Mouse (Mus musculus): ENCODE results near the gene Plet1. TPM values are rescaled to one million over a fixed set of nuclear protein-coding genes. Genes with fewer than 3 reads are reported as not detected.

Plet1 gene
- polyA plus RNA-seq (2015; fragmentation: Nextera tagmentation; extraction: Ambion mirVana): 76.4 and 79.7 TPM in 2 replicates

DNA sequence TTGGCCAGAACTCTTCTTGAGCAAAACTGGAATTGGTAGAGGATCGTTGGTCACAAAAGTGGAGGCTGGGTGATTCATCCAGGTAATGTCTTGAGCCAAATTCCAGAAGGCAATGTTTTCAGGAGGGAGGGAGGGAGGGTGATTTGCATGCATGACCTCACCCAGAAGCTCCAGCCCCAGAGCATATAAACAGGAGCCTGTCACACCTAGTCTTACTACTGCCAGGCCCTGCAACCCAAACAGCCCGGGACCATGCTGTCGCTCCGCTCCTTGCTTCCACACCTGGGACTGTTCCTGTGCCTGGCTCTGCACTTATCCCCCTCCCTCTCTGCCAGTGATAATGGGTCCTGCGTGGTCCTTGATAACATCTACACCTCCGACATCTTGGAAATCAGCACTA lies at the start of gene Plet1:
Gene Plet1, plus strand, starts transcription at position 215 of the 400 bp plus-strand sequence.
- peak within 1 kb of the TSS; percentile 15 for H3K4me3 ChIP-seq (ENCODE audit: low read depth, low read length)
- H3K4me1 ChIP-seq (replicated peaks; ENCODE audit: control insufficient read depth, insufficient read depth): no peaks in the 10 kb centered on the region
- no peaks in the 10 kb centered on the region for H3K27me3 ChIP-seq (ENCODE audit: control insufficient read depth, insufficient read depth, low read length)
- H3K9ac ChIP-seq (ENCODE audit: low read length): peak within 1 kb of the TSS; percentile 35; the same call in 1 of the 2 replicates
- DNase-seq (ENCODE audit: low spot score): peak; percentile 73
- H3K36me3 ChIP-seq (ENCODE audit: control insufficient read depth, insufficient read depth, low read length): no peaks in the 10 kb centered on the region
- WGBS: 65% methylated on average over 6 of the region's 6 CpGs
- TF ChIP-seq EP300 (optimal IDR thresholded peaks at IDR 0.05) (no peak), CTCF (IDR thresholded peaks at IDR 0.05; ENCODE audit: low read depth) (no peak)
- H3K4me2 ChIP-seq (replicated peaks; ENCODE audit: low read depth): peak within 1 kb of the TSS; percentile 32
- ATAC-seq (ENCODE audit: low FRiP score, low TSS enrichment): peak; percentile 86
- H3K27ac ChIP-seq (replicated peaks): peak within 1 kb of the TSS; percentile 70
- H3K9me3 ChIP-seq (ENCODE audit: control insufficient read depth, low read length): no peaks in the 10 kb centered on the region

DNA sequence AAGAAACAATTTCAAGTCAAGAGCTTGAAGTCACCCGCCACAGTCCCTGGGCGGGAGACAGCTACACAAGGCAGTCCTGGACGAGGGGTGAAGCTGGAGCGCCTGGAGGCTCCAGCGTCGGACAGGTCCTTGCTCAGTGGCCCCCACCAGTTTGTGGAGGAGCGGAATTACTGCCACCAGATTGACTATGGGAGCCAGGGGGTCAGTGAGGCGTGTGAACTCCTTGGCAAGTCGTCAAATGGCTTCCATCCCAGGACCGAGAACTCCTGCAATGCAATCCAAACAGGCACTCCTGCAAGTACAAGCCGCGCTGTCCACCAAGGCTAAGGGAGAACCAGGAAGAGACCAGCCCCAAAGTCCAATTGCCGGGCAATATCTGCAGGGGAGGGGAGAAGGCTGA lies 45.3 kb upstream of the Plet1 start:
- no peak overlapping the region for H3K9ac ChIP-seq (ENCODE audit: low read length)
- no peak for ATAC-seq (ENCODE audit: low FRiP score, low TSS enrichment)
- H3K9me3 ChIP-seq (ENCODE audit: control insufficient read depth, low read length): no peaks in the 10 kb centered on the region
- H3K36me3 ChIP-seq (ENCODE audit: control insufficient read depth, insufficient read depth, low read length): no peaks in the 10 kb centered on the region
- H3K27ac ChIP-seq (replicated peaks): no peak overlapping the region
- H3K4me1 ChIP-seq (replicated peaks; ENCODE audit: control insufficient read depth, insufficient read depth): peaks cover 3% of the 10 kb centered on the region; the same call in 1 of the 2 replicates
- peak; percentile 28 for DNase-seq (ENCODE audit: low spot score)
- H3K4me2 ChIP-seq (replicated peaks; ENCODE audit: low read depth): no peak overlapping the region
- H3K4me3 ChIP-seq (ENCODE audit: low read depth, low read length): no peak overlapping the region
- 48% methylated on average over 13 of the region's 13 CpGs for WGBS
- TF ChIP-seq EP300 (optimal IDR thresholded peaks at IDR 0.05): no peak
- TF ChIP-seq CTCF (IDR thresholded peaks at IDR 0.05; ENCODE audit: low read depth): no peak
- H3K27me3 ChIP-seq (ENCODE audit: control insufficient read depth, insufficient read depth, low read length): no peaks in the 10 kb centered on the region

- H3K4me3 ChIP-seq (ENCODE audit: low read depth, low read length): no peak overlapping the region
- H3K9me3 ChIP-seq (ENCODE audit: control insufficient read depth, low read length): no peaks in the 10 kb centered on the region
- H3K27ac ChIP-seq (replicated peaks): no peak overlapping the region
- no peaks in the 10 kb centered on the region for H3K27me3 ChIP-seq (ENCODE audit: control insufficient read depth, insufficient read depth, low read length)
- TF ChIP-seq CTCF (IDR thresholded peaks at IDR 0.05; ENCODE audit: low read depth) (no peak), EP300 (optimal IDR thresholded peaks at IDR 0.05) (no peak)
- no peak overlapping the region for H3K9ac ChIP-seq (ENCODE audit: low read length)
- H3K4me2 ChIP-seq (replicated peaks; ENCODE audit: low read depth): no peak overlapping the region
- peaks cover 3% of the 10 kb centered on the region; the same call in 1 of the 2 replicates for H3K4me1 ChIP-seq (replicated peaks; ENCODE audit: control insufficient read depth, insufficient read depth)
- ATAC-seq (ENCODE audit: low FRiP score, low TSS enrichment) (no peak), DNase-seq (ENCODE audit: low spot score) (no peak)
- no peaks in the 10 kb centered on the region for H3K36me3 ChIP-seq (ENCODE audit: control insufficient read depth, insufficient read depth, low read length)
- 61% methylated on average over 9 of the region's 9 CpGs for WGBS
Measured at GRCm38 (mm10) chr9:50451456-50452218, 42.7 kb upstream of the Plet1 start.

- 14% methylated on average over 10 of the region's 10 CpGs for WGBS
- Histone ChIP-seq H3K27ac (replicated peaks) (no peak overlapping the region), H3K4me3 (ENCODE audit: low read depth, low read length) (no peak overlapping the region), H3K9me3 (ENCODE audit: control insufficient read depth, low read length) (no peaks in the 10 kb centered on the region), H3K9ac (ENCODE audit: low read length) (no peak overlapping the region), H3K4me1 (replicated peaks; ENCODE audit: control insufficient read depth, insufficient read depth) (peaks cover 3% of the 10 kb centered on the region; the same call in 1 of the 2 replicates), H3K36me3 (ENCODE audit: control insufficient read depth, insufficient read depth, low read length) (no peaks in the 10 kb centered on the region), H3K4me2 (replicated peaks; ENCODE audit: low read depth) (0 out of 2 replicates have a peak overlapping the region, but pooled peaks have one; percentile 20), H3K27me3 (ENCODE audit: control insufficient read depth, insufficient read depth, low read length) (no peaks in the 10 kb centered on the region)
- DNase-seq (ENCODE audit: low spot score) (peak; percentile 91), ATAC-seq (ENCODE audit: low FRiP score, low TSS enrichment) (peak; percentile 85)
- TF ChIP-seq CTCF (IDR thresholded peaks at IDR 0.05; ENCODE audit: low read depth) (peak; percentile 100), EP300 (optimal IDR thresholded peaks at IDR 0.05) (no peak)
Measured at GRCm38 (mm10) chr9:50452303-50452775, 42.0 kb upstream of the Plet1 start.

- DNase-seq (ENCODE audit: low spot score) (no peak), ATAC-seq (ENCODE audit: low FRiP score, low TSS enrichment) (no peak)
- 88% methylated on average over 7 of the region's 7 CpGs for WGBS
- Histone ChIP-seq H3K27me3 (ENCODE audit: control insufficient read depth, insufficient read depth, low read length) (no peaks in the 10 kb centered on the region), H3K4me1 (replicated peaks; ENCODE audit: control insufficient read depth, insufficient read depth) (no peaks in the 10 kb centered on the region), H3K4me3 (ENCODE audit: low read depth, low read length) (no peak overlapping the region), H3K4me2 (replicated peaks; ENCODE audit: low read depth) (no peak overlapping the region), H3K27ac (replicated peaks) (no peak overlapping the region), H3K9ac (ENCODE audit: low read length) (no peak overlapping the region), H3K36me3 (ENCODE audit: control insufficient read depth, insufficient read depth, low read length) (no peaks in the 10 kb centered on the region), H3K9me3 (ENCODE audit: control insufficient read depth, low read length) (no peaks in the 10 kb centered on the region)
- TF ChIP-seq CTCF (IDR thresholded peaks at IDR 0.05; ENCODE audit: low read depth) (no peak), EP300 (optimal IDR thresholded peaks at IDR 0.05) (no peak)
Measured at GRCm38 (mm10) chr9:50457596-50457995, 36.7 kb upstream of the Plet1 start.

- Histone ChIP-seq H3K9me3 (ENCODE audit: control insufficient read depth, low read length) (no peaks in the 10 kb centered on the region), H3K4me1 (replicated peaks; ENCODE audit: control insufficient read depth, insufficient read depth) (no peaks in the 10 kb centered on the region), H3K4me2 (replicated peaks; ENCODE audit: low read depth) (no peak overlapping the region), H3K4me3 (ENCODE audit: low read depth, low read length) (no peak overlapping the region), H3K36me3 (ENCODE audit: control insufficient read depth, insufficient read depth, low read length) (no peaks in the 10 kb centered on the region), H3K27me3 (ENCODE audit: control insufficient read depth, insufficient read depth, low read length) (no peaks in the 10 kb centered on the region), H3K9ac (ENCODE audit: low read length) (no peak overlapping the region), H3K27ac (replicated peaks) (no peak overlapping the region)
- DNase-seq (ENCODE audit: low spot score) (no peak), ATAC-seq (ENCODE audit: low FRiP score, low TSS enrichment) (no peak)
- TF ChIP-seq EP300 (optimal IDR thresholded peaks at IDR 0.05): no peak
- WGBS: 56% methylated on average over 2 of the region's 2 CpGs
Measured at GRCm38 (mm10) chr9:50459537-50459936, 34.8 kb upstream of the Plet1 start.

All from stomach, postnatal 0 days (tissue).